Comparison of ENCODE assay signal across 24 mouse cellular contexts in the genomic region with DNA sequence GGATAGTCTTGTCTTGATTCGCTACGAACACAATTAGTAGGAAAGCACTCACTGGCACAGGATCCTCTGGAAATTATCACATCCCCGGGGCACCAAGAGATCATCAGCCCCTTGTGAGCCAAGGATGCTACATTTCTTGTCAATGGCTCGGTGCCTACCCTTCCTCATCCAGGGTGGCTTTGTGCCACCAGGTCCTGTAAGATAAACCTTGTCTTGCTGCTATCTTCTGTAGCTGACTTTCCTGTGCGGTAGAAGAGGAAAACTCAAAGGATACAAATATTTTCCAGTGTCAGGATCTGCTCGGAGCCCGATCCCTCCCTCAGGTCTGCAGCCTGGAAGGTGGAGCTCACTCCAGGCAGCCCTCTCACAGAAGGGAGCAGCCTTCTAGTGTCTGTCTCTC.
A peak's percentile ranks its signal among the peaks of the same experiment; 100 is the strongest.
DNase-seq lines count a peak whose midpoint lies in the region; ATAC-seq and TF ChIP-seq lines count a peak whose summit lies in the region.
"Had no signal": no experiment of that assay in that cellular context is flagged by ENCODE, and none has a peak within 500 bp of the region (broad histone marks: within the 10 kb centered on the region; RNA-seq: fewer than 3 reads in every experiment).

No protein-coding gene starts in this region.

- no peak for TF ChIP-seq EP300 in stomach, postnatal 0 days (optimal IDR thresholded peaks at IDR 0.05)

- TF ChIP-seq CTCF in midbrain, postnatal 0 days (IDR thresholded peaks at IDR 0.05): no peak
- TF ChIP-seq CTCF in stomach, postnatal 0 days (IDR thresholded peaks at IDR 0.05; ENCODE audit: low read depth): no peak

- H3K36me3 ChIP-seq in midbrain, embryonic 10.5 days: no peaks in the 10 kb centered on the region
- no peaks in the 10 kb centered on the region for H3K36me3 ChIP-seq in midbrain, postnatal 0 days (ENCODE audit: insufficient read depth, low read length)
- H3K36me3 ChIP-seq in embryonic facial prominence, embryonic 10.5 days (replicated peaks): no peaks in the 10 kb centered on the region
- no peaks in the 10 kb centered on the region for H3K36me3 ChIP-seq in limb, embryonic 11.5 days (ENCODE audit: control insufficient read depth, insufficient read depth, low read length)
- no peaks in the 10 kb centered on the region for H3K36me3 ChIP-seq in stomach, postnatal 0 days (ENCODE audit: control insufficient read depth, insufficient read depth, low read length)
- H3K36me3 ChIP-seq: forebrain, embryonic 10.5 days; forebrain, embryonic 15.5 days; hindbrain, embryonic 12.5 days; liver, embryonic 12.5 days; midbrain, embryonic 15.5 days; neural tube, embryonic 12.5 days had no signal

- ATAC-seq in midbrain, postnatal 0 days (ENCODE audit: low FRiP score): no peak
- no peak for ATAC-seq in limb, embryonic 11.5 days (ENCODE audit: insufficient number of reproducible peaks, low FRiP score, low TSS enrichment, low read depth)
- ATAC-seq in frontal cortex, adult (ENCODE audit: low TSS enrichment): no peak
- ATAC-seq in stomach, postnatal 0 days (ENCODE audit: low FRiP score, low TSS enrichment): no peak
- ATAC-seq: CD4-positive, CD25-positive, alpha-beta regulatory T cell, adult 4 months; forebrain, embryonic 15.5 days; intestine, embryonic 16.5 days; liver, embryonic 12.5 days; liver, postnatal 0 days; midbrain, embryonic 15.5 days had no signal

- no peaks in the 10 kb centered on the region for H3K27me3 ChIP-seq in midbrain, embryonic 10.5 days (ENCODE audit: low read depth, poor library complexity, severe bottlenecking)
- no peaks in the 10 kb centered on the region for H3K27me3 ChIP-seq in midbrain, postnatal 0 days (ENCODE audit: insufficient read depth, low read length)
- no peaks in the 10 kb centered on the region for H3K27me3 ChIP-seq in embryonic facial prominence, embryonic 10.5 days (replicated peaks; ENCODE audit: low read depth, poor library complexity, severe bottlenecking)
- no peaks in the 10 kb centered on the region for H3K27me3 ChIP-seq in limb, embryonic 11.5 days (ENCODE audit: control insufficient read depth, insufficient read depth, low read length)
- H3K27me3 ChIP-seq in stomach, postnatal 0 days (ENCODE audit: control insufficient read depth, insufficient read depth, low read length): no peaks in the 10 kb centered on the region
- H3K27me3 ChIP-seq: forebrain, embryonic 15.5 days; hindbrain, embryonic 12.5 days; liver, embryonic 12.5 days; midbrain, embryonic 15.5 days; neural tube, embryonic 12.5 days had no signal

- H3K27ac ChIP-seq in midbrain, embryonic 10.5 days (replicated peaks): 0 out of 2 replicates have a peak overlapping the region, but pooled peaks have one; percentile 13
- H3K27ac ChIP-seq in midbrain, postnatal 0 days (ENCODE audit: low read depth, low read length): no peak overlapping the region
- H3K27ac ChIP-seq in embryonic facial prominence, embryonic 10.5 days (replicated peaks): peak overlapping the region; percentile 66; the same call in 1 of the 2 replicates
- H3K27ac ChIP-seq in limb, embryonic 11.5 days (replicated peaks; ENCODE audit: low read depth, low read length): peak overlapping the region; percentile 6; the same call in 1 of the 2 replicates
- H3K27ac ChIP-seq in stomach, postnatal 0 days (replicated peaks): no peak overlapping the region
- H3K27ac ChIP-seq: forebrain, embryonic 10.5 days; forebrain, embryonic 15.5 days; hindbrain, embryonic 12.5 days; hindbrain, postnatal 0 days; liver, embryonic 12.5 days; macrophage; midbrain, embryonic 15.5 days; neural tube, embryonic 12.5 days had no signal

- no peak for DNase-seq in midbrain, embryonic 10.5 days (ENCODE audit: low spot score)
- DNase-seq in midbrain, postnatal 0 days (ENCODE audit: low spot score): no peak
- DNase-seq in embryonic facial prominence, embryonic 10.5 days (ENCODE audit: low spot score): no peak
- DNase-seq in limb, embryonic 11.5 days (ENCODE audit: low spot score): no peak
- no peak for DNase-seq in stomach, postnatal 0 days (ENCODE audit: low spot score)
- DNase-seq in kidney, postnatal 25 days: no peak
- DNase-seq: adrenal gland, postnatal 14 days; cerebellum, adult 11-12 months; kidney, adult 9 months; kidney, postnatal 10 days; layer of hippocampus, adult 9-11 months; liver, postnatal 0 days; right cerebral cortex, postnatal 4 days had no signal

- H3K9me3 ChIP-seq in midbrain, embryonic 10.5 days (replicated peaks): no peaks in the 10 kb centered on the region
- H3K9me3 ChIP-seq in midbrain, postnatal 0 days (ENCODE audit: low read length): no peaks in the 10 kb centered on the region
- H3K9me3 ChIP-seq in embryonic facial prominence, embryonic 10.5 days: no peaks in the 10 kb centered on the region
- H3K9me3 ChIP-seq in limb, embryonic 11.5 days (ENCODE audit: control insufficient read depth, low read length): no peaks in the 10 kb centered on the region
- no peaks in the 10 kb centered on the region for H3K9me3 ChIP-seq in stomach, postnatal 0 days (ENCODE audit: control insufficient read depth, low read length)
- H3K9me3 ChIP-seq: forebrain, embryonic 10.5 days; forebrain, embryonic 15.5 days; hindbrain, embryonic 12.5 days; liver, embryonic 12.5 days; midbrain, embryonic 15.5 days; neural tube, embryonic 12.5 days had no signal

- H3K4me2 ChIP-seq in midbrain, postnatal 0 days (ENCODE audit: low read depth, low read length, poor library complexity, severe bottlenecking): no peak overlapping the region
- H3K4me2 ChIP-seq in limb, embryonic 11.5 days (ENCODE audit: low read depth, severe bottlenecking): no peak overlapping the region
- H3K4me2 ChIP-seq in stomach, postnatal 0 days (replicated peaks; ENCODE audit: low read depth): no peak overlapping the region
- H3K4me2 ChIP-seq: forebrain, embryonic 15.5 days; hindbrain, embryonic 12.5 days; liver, embryonic 12.5 days; midbrain, embryonic 15.5 days; neural tube, embryonic 12.5 days had no signal

- 93% methylated on average over 7 of the region's 7 CpGs for WGBS in midbrain, embryonic 10.5 days
- 88% methylated on average over 7 of the region's 7 CpGs for whole genome bisulfite sequencing in midbrain, postnatal 0 days
- 90% methylated on average over 7 of the region's 7 CpGs for WGBS in embryonic facial prominence, embryonic 10.5 days
- 91% methylated on average over 7 of the region's 7 CpGs for WGBS in limb, embryonic 11.5 days
- 77% methylated on average over 7 of the region's 7 CpGs for WGBS in stomach, postnatal 0 days

- no peak overlapping the region for H3K4me3 ChIP-seq in midbrain, embryonic 10.5 days
- no peak overlapping the region for H3K4me3 ChIP-seq in midbrain, postnatal 0 days (ENCODE audit: low read depth, low read length)
- no peak overlapping the region for H3K4me3 ChIP-seq in embryonic facial prominence, embryonic 10.5 days
- no peak overlapping the region for H3K4me3 ChIP-seq in limb, embryonic 11.5 days (ENCODE audit: low read depth, low read length)
- no peak overlapping the region for H3K4me3 ChIP-seq in stomach, postnatal 0 days (ENCODE audit: low read depth, low read length)
- H3K4me3 ChIP-seq: forebrain, embryonic 10.5 days; forebrain, embryonic 15.5 days; hindbrain, embryonic 12.5 days; liver, embryonic 12.5 days; midbrain, embryonic 15.5 days; neural tube, embryonic 12.5 days had no signal

- no peak overlapping the region for H3K9ac ChIP-seq in midbrain, postnatal 0 days (replicated peaks; ENCODE audit: low read length, poor library complexity, severe bottlenecking)
- no peak overlapping the region for H3K9ac ChIP-seq in limb, embryonic 11.5 days (ENCODE audit: low read length)
- H3K9ac ChIP-seq in stomach, postnatal 0 days (ENCODE audit: low read length): no peak overlapping the region
- H3K9ac ChIP-seq: forebrain, embryonic 15.5 days; hindbrain, embryonic 12.5 days; liver, embryonic 12.5 days; liver, postnatal 0 days; midbrain, embryonic 15.5 days; neural tube, embryonic 12.5 days had no signal

- peaks cover 13% of the 10 kb centered on the region; the same call in 1 of the 2 replicates for H3K4me1 ChIP-seq in midbrain, embryonic 10.5 days
- no peaks in the 10 kb centered on the region for H3K4me1 ChIP-seq in midbrain, postnatal 0 days (ENCODE audit: insufficient read depth, low read length)
- peaks cover 50% of the 10 kb centered on the region for H3K4me1 ChIP-seq in embryonic facial prominence, embryonic 10.5 days
- H3K4me1 ChIP-seq in limb, embryonic 11.5 days (ENCODE audit: control insufficient read depth, insufficient read depth, low read length): peaks cover 13% of the 10 kb centered on the region
- no peaks in the 10 kb centered on the region for H3K4me1 ChIP-seq in stomach, postnatal 0 days (replicated peaks; ENCODE audit: control insufficient read depth, insufficient read depth)
- H3K4me1 ChIP-seq: forebrain, embryonic 15.5 days; hindbrain, embryonic 12.5 days; midbrain, embryonic 15.5 days; neural tube, embryonic 12.5 days had no signal

Comparison
In these comparisons a context has a peak if more than half of its experiments do, and no peak if none do; other contexts are left out.
1. H3K27ac ChIP-seq: peak in midbrain, embryonic 10.5 days (single experiment), embryonic facial prominence, embryonic 10.5 days (single experiment) and limb, embryonic 11.5 days (single experiment); none in midbrain, postnatal 0 days (single experiment) and stomach, postnatal 0 days (single experiment).